11 mouse cellular contexts compared by ENCODE assay signal in genomic region chr11:120541907-120542306, GRCm38 (mm10). TPM values are rescaled to one million over a fixed set of nuclear protein-coding genes. Genes with fewer than 3 reads are reported as not detected.
DNase-seq lines count a peak whose midpoint lies in the region; ATAC-seq and TF ChIP-seq lines count a peak whose summit lies in the region.
"Had no signal": no experiment of that assay in that cellular context is flagged by ENCODE, and none has a peak within 500 bp of the region (broad histone marks: within the 10 kb centered on the region; RNA-seq: fewer than 3 reads in every experiment).

No protein-coding gene starts in this region.

- H3K36me3 ChIP-seq in heart, embryonic 15.5 days: peaks cover 30% of the 10 kb centered on the region
- H3K36me3 ChIP-seq in myocyte (ENCODE audit: control insufficient read depth, insufficient read depth): peaks cover 9% of the 10 kb centered on the region

- peaks cover 14% of the 10 kb centered on the region for H3K4me1 ChIP-seq in lung, adult 2 months (ENCODE audit: control insufficient read depth, insufficient read depth, low read length)
- H3K4me1 ChIP-seq in heart, embryonic 15.5 days (replicated peaks): peaks cover 38% of the 10 kb centered on the region

- no peak overlapping the region for H3K4me3 ChIP-seq in lung, adult 2 months (replicated peaks; ENCODE audit: extremely low read depth, low read depth, low read length)
- H3K4me3 ChIP-seq in heart, embryonic 15.5 days: no peak overlapping the region
- H3K4me3 ChIP-seq in myocyte: no peak overlapping the region
- H3K4me3 ChIP-seq: lung, embryonic 15.5 days had no signal

- peaks cover 12% of the 10 kb centered on the region for H3K79me2 ChIP-seq in myocyte (ENCODE audit: control insufficient read depth, insufficient read depth)

- H3K9ac ChIP-seq in heart, embryonic 15.5 days: no peak overlapping the region
- H3K9ac ChIP-seq: lung, embryonic 15.5 days had no signal

- no peak for TF ChIP-seq POLR2A in lung, adult 2 months (IDR thresholded peaks at IDR 0.05; ENCODE audit: borderline replicate concordance, extremely low read depth, low read depth, low read length)
- no peak for TF ChIP-seq POLR2A in myocyte (IDR thresholded peaks at IDR 0.05; ENCODE audit: insufficient read length, low read depth)

- DNase-seq in embryo, embryonic 10 days (ENCODE audit: low spot score): peak; percentile 63
- no peak for DNase-seq in embryo, embryonic 9.5 days (ENCODE audit: extremely low spot score)
- DNase-seq in lung, adult 2 months: peak; percentile 39
- no peak for DNase-seq in lung, postnatal 25 days (ENCODE audit: low spot score)
- no peak for DNase-seq in c-Kit-positive CD71-positive TER-119-positive erythroid progenitor cells, embryonic 14.5 days (ENCODE audit: low spot score)

- peaks cover 2% of the 10 kb centered on the region for H3K27me3 ChIP-seq in heart, embryonic 15.5 days
- H3K27me3 ChIP-seq in myocyte (ENCODE audit: control insufficient read depth, insufficient read depth, insufficient read length): peaks cover 7% of the 10 kb centered on the region
- H3K27me3 ChIP-seq: lung, embryonic 15.5 days had no signal

- TF ChIP-seq CTCF in lung, adult 2 months (IDR thresholded peaks at IDR 0.05; ENCODE audit: insufficient read depth, low read length): peak; percentile 61

- no peaks in the 10 kb centered on the region for H3K9me3 ChIP-seq in heart, embryonic 15.5 days (replicated peaks)
- H3K9me3 ChIP-seq: G1E; lung, embryonic 15.5 days had no signal

- WGBS in lung, adult 2 months: 32% methylated on average over 4 of the region's 4 CpGs
- 25% methylated on average over 4 of the region's 4 CpGs for WGBS in heart, embryonic 15.5 days

- no peak overlapping the region for H3ac ChIP-seq in myocyte (ENCODE audit: control insufficient read depth, insufficient read length)

- no peak overlapping the region for H3K4me2 ChIP-seq in heart, embryonic 15.5 days
- no peak overlapping the region for H3K4me2 ChIP-seq in myocyte (ENCODE audit: low read depth)
- H3K4me2 ChIP-seq: lung, embryonic 15.5 days had no signal

- ATAC-seq in heart, embryonic 15.5 days (replicated peaks; ENCODE audit: insufficient number of reproducible peaks, insufficient read depth, low FRiP score, low read depth): no peak; the same call in 1 of the 2 replicates
- no peak for ATAC-seq in erythroblast, adult 5-6 weeks (replicated peaks; ENCODE audit: low FRiP score, poor library complexity, severe bottlenecking)

- H3K27ac ChIP-seq in heart, embryonic 15.5 days: peak overlapping the region; percentile 21; the same call in 1 of the 2 replicates
- H3K27ac ChIP-seq: lung, embryonic 15.5 days had no signal

TF ChIP-seq in myocyte, 11 proteins besides CTCF, POLR2A, EP300 and RAD21:
- TF ChIP-seq E2F4 (IDR thresholded peaks at IDR 0.05; ENCODE audit: insufficient read depth) (no peak), REST (IDR thresholded peaks at IDR 0.05; ENCODE audit: insufficient read depth, insufficient read length) (no peak), MYOD1 (IDR thresholded peaks at IDR 0.05; ENCODE audit: control insufficient read depth in 1 of 3, insufficient read length in 2 of 3, low read depth in 2 of 3) (no peak), POLR2AphosphoS2 (IDR thresholded peaks at IDR 0.05; ENCODE audit: insufficient read length, low read depth) (peak; percentile 78), CEBPB (IDR thresholded peaks at IDR 0.05; ENCODE audit: insufficient read depth, poor library complexity, severe bottlenecking) (no peak)

RNA-seq across cellular contexts. Expression of gene Mcrip1, which starts 7.6 kb away (rescaled TPM):
- 133 and 168 TPM in 2 replicates for polyA plus RNA-seq in lung, adult 2 months (2012; rRNA removed)
- 119 and 143 TPM in 2 replicates for polyA plus RNA-seq in heart, embryonic 15.5 days (2015; fragmentation: Nextera tagmentation; extraction: Ambion mirVana)
- 237 TPM for polyA plus RNA-seq in myocyte (2012; fragmentation: generic; extraction: Trizol)
- 8.1 and 17.6 TPM in 2 replicates for total RNA-seq in erythroblast, adult 5-6 weeks (2015; ENCODE audit: low replicate concordance)
- total RNA-seq in erythroblast, adult 5-6 weeks (2017; ENCODE audit: low replicate concordance): 3.2 and 9.6 TPM in 2 replicates

RNA-seq across cellular contexts. Expression of gene Ppp1r27, which starts 9.0 kb away (rescaled TPM):
- 3.3 TPM in 1 of 2 replicates, not detected in the other for polyA plus RNA-seq in lung, adult 2 months (2012; rRNA removed)
- polyA plus RNA-seq in heart, embryonic 15.5 days (2015; fragmentation: Nextera tagmentation; extraction: Ambion mirVana): 0.50 and 7.6 TPM in 2 replicates
- 1.0 TPM for polyA plus RNA-seq in myocyte (2012; fragmentation: generic; extraction: Trizol)
- not detected in 2 replicates for total RNA-seq in erythroblast, adult 5-6 weeks (2015; ENCODE audit: low replicate concordance)
- not detected in 2 replicates for total RNA-seq in erythroblast, adult 5-6 weeks (2017; ENCODE audit: low replicate concordance)
- total RNA-seq: G1E; hematopoietic stem cell, adult 5-6 weeks had no signal
- polyA plus RNA-seq: G1E had no signal

RNA-seq across cellular contexts. Expression of gene Gcgr, which starts 11.4 kb away (rescaled TPM):
- polyA plus RNA-seq in lung, adult 2 months (2012; rRNA removed): 0.86 and 1.0 TPM in 2 replicates
- polyA plus RNA-seq in heart, embryonic 15.5 days (2015; fragmentation: Nextera tagmentation; extraction: Ambion mirVana): 2.7 and 2.8 TPM in 2 replicates
- polyA plus RNA-seq in myocyte (2012; fragmentation: generic; extraction: Trizol): 0.05 TPM
- not detected in 2 replicates for total RNA-seq in erythroblast, adult 5-6 weeks (2015; ENCODE audit: low replicate concordance)
- total RNA-seq in erythroblast, adult 5-6 weeks (2017; ENCODE audit: low replicate concordance): not detected in 2 replicates
- total RNA-seq: G1E; hematopoietic stem cell, adult 5-6 weeks had no signal
- polyA plus RNA-seq: G1E had no signal

RNA-seq across cellular contexts. Expression of gene P4hb, which starts 31.1 kb away (rescaled TPM):
- 192 and 254 TPM in 2 replicates for polyA plus RNA-seq in lung, adult 2 months (2012; rRNA removed)
- polyA plus RNA-seq in heart, embryonic 15.5 days (2015; fragmentation: Nextera tagmentation; extraction: Ambion mirVana): 357 and 484 TPM in 2 replicates
- 444 TPM for polyA plus RNA-seq in myocyte (2012; fragmentation: generic; extraction: Trizol)
- total RNA-seq in erythroblast, adult 5-6 weeks (2015; ENCODE audit: low replicate concordance): 108 and 148 TPM in 2 replicates
- 136 and 145 TPM in 2 replicates for total RNA-seq in erythroblast, adult 5-6 weeks (2017; ENCODE audit: low replicate concordance)

RNA-seq across cellular contexts. Expression of gene Arhgdia, which starts 39.5 kb away (rescaled TPM):
- polyA plus RNA-seq in lung, adult 2 months (2012; rRNA removed): 890 and 923 TPM in 2 replicates
- 345 and 458 TPM in 2 replicates for polyA plus RNA-seq in heart, embryonic 15.5 days (2015; fragmentation: Nextera tagmentation; extraction: Ambion mirVana)
- 837 TPM for polyA plus RNA-seq in myocyte (2012; fragmentation: generic; extraction: Trizol)
- 101 and 127 TPM in 2 replicates for total RNA-seq in erythroblast, adult 5-6 weeks (2015; ENCODE audit: low replicate concordance)
- 35.7 and 38.1 TPM in 2 replicates for total RNA-seq in erythroblast, adult 5-6 weeks (2017; ENCODE audit: low replicate concordance)

Comparison
In these comparisons a context has a peak if more than half of its experiments do, and no peak if none do; other contexts are left out.
1. DNase-seq: peak in embryo, embryonic 10 days (single experiment) and lung, adult 2 months (single experiment); none in embryo, embryonic 9.5 days (single experiment), lung, postnatal 25 days (single experiment) and c-Kit-positive CD71-positive TER-119-positive erythroid progenitor cells, embryonic 14.5 days (single experiment).